Mouse (Mus musculus) right cerebral cortex, adult 18-20 months (tissue): ENCODE measurements around the gene Tbc1d13.

Experiments used
- DNase-seq: peaks from one replicate; pipeline ENCODE4 v3.0.0; 2022; ENCODE audit warnings: mixed read lengths

The Tbc1d13 gene

DNA sequence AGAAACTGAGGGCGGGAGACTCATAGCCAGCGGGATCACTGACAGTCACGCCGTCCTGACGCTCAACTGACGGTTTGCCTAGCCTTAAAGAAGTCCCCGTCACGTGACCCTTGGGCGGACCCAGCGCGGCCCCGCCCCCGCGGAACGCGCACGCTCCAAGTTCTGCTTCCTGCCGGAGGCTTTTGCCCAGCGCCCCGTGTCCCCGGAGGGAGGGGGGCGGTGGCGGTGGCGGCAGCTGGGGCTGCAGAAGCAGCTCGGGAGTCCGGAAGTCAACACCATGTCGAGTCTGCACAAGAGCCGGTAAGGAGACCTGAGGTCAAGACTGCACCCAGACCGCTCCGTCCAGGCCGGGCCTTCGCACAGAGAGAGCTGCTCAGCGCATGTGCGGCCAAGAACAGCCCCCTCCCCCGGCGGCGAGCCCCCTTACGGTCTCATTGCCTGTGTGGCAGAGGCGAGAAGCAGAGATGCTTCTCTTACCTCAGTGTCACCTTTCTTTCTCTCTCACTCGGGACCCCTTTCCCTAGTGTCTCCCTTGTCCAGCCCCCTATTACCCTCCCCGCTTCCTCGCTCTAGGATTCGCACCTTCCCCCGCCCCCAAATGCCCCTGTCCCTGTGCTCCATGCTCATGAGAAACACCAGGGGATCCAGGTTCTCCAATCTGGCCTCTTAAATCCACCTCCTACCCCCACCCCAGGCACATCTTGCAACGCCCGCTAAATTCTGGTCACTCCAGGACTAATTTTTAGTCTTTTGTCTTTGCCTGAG, at the start of gene Tbc1d13:
TSS of gene Tbc1d13 (plus strand) at position 134 of the 765 bp plus-strand sequence.
- peak; percentile 98 for DNase-seq

DNA sequence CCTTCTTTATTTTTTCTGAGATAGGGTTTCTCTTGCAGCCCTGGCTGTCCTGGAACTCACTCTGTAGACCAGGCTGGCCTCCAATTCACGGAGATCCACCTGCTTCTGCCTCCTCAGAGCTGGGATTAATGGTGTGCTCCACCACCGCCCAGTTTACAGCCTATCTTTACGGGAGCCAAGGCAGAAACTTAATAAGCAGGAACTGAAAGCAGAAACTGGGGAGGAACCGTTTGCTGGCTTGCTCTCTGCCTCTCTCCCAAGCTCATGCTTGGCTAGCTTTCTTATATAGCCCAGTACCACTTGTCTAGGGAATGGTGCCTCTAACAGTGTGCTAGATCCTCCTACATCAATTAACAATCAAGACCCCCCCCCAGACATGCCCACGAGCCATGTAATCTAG, 49.4 kb upstream of the Tbc1d13 start:
- DNase-seq: no peak

DNA sequence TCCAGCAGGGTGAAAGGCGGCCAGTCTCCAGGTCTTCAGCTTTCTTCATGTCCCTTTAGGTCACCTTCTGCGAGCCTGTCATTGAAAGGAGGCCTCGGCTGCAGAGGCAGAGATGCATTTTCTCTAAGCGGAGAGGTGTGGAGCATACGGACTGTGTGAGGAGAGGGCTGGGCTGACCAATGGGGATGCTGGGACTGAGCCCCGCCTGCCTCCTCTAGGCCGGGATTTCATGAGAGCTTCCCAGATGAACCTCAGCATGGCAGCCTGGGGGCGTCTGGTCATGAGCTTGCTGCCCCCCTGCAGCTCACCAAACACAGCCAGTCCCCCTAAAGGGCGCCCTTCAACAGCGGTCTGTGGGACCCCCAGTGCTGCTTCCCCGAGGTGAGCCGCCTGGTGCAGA, 48.9 kb upstream of the Tbc1d13 start:
- no peak for DNase-seq

DNA sequence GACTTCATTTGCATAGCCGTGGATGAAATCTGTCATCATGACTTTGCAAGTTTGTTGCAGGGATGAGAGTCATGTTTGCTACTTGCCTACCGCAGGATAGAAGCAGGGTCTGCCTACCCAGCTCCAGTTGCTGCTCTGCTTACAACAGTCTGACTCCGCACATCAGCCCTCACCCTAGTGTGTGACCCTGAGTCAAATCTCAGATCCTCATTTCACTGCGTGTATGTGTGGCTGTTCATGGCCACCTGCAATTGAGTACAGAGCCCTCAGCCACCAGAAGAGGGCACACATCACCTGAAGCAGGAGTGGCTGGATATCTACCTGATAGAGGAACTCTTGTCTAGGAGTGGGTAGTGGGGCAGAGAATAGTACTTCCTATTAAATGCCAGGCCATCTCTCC, 46.2 kb upstream of the Tbc1d13 start:
- no peak for DNase-seq

DNA sequence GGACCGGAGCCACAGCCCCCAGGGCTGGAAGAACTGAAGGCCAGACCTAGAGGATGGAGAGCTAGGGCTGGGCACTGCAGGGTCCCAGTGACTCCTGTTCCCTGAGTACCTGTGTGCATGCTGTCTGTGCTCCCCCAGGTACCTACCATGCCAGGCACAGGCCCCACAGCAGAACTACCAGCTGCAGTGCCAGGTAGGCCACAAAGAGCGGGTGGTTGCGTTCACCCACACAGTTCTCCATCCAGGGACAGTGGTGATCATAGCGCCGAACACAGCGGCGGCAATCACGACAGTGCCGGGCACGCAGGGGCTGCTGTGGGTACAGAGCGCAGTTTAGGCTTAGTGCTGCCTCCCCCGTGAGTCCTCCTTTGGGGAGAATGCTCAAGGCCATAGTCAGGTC, 42.0 kb upstream of the Tbc1d13 start:
- no peak for DNase-seq

DNA sequence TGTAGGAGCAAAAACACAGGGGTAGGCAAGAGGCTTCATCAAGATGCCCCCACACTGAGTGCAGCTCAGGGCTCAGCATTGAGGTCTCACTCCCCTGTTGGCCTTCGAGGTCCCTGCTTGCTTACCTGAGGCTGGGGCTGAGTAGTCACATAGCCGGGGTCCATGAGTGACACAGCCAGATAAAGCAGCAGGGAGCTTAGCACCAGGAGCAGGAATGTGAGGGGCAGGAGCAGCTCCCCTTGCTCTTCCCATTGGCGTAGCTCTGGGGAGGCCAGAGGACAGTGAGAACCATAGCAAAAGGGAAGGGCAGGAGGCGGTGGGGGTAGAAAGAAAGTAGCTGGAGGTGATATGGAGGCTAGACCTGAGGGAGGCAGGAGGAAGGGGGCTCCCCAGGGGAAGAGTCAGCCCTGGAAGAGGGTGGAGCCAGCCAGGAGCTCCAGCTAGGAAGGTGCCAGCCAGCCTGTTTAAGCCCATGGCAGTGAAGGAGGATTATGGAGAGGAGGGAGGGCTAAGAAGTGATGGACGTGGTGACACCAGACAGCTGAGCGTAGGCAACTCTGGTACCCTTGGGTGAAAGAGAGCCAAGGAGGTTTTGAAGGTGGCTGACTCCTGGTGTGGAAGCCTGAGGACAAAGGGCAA, 41.1 kb upstream of the Tbc1d13 start:
- no peak for DNase-seq

DNA sequence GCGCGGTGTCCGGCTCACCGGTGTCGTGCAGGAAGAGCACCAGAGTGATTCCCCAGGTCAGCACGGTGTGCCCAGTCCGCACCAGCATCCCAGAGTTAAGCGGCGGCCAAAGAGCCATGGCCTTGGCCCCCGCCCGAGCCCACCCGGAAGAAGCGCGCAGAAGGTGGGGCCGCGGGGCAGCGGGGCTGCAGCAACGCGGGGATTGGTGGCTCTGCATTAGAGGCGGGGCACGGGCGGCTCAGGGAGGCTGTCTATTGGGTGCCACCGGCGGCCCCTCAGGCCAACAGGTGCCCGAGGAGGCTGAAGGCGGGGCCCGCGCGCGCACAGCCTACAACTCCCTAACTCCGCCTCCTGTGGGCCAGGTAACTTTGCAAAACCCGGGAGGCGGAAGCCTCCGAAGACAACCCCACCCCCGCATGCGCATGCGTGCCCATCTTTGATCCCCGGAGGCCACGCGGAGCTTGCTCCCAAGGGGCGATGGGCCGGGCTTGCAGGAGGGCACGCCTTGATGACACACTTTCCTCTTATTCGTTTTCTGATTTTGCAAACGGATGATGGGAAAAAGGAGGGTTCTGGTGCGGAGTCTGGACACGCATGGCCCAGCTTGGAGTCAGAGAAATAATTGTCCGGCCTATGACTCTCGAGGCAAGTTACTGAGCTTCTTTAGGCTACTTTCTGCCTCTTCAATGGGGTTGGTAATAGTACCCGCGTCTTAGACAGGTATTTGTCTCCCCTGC, 39.9 kb upstream of the Tbc1d13 start, which contains the start of gene Zdhhc12:
TSS of gene Zdhhc12 (minus strand) at position 178 of the 737 bp plus-strand sequence.
- DNase-seq: peak; percentile 95

DNA sequence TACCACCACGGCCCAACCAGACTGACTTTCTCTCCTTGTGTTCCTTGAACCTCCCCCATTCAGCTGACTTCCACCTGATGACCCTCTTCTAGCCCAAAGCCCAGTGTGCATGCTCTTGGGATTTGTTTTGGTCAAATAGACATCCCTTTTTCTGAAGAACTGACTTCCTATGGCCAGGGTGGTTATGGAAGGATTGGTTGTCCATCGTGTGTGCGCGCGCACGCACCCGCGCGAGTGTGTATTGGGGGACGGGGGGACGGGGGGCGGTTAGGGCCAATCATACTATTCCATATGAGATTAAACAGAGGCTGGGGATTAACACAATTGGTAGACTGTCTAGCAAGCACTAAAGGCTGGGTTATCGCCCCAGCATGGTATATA, 39.3 kb upstream of the Tbc1d13 start:
- no peak for DNase-seq

DNA sequence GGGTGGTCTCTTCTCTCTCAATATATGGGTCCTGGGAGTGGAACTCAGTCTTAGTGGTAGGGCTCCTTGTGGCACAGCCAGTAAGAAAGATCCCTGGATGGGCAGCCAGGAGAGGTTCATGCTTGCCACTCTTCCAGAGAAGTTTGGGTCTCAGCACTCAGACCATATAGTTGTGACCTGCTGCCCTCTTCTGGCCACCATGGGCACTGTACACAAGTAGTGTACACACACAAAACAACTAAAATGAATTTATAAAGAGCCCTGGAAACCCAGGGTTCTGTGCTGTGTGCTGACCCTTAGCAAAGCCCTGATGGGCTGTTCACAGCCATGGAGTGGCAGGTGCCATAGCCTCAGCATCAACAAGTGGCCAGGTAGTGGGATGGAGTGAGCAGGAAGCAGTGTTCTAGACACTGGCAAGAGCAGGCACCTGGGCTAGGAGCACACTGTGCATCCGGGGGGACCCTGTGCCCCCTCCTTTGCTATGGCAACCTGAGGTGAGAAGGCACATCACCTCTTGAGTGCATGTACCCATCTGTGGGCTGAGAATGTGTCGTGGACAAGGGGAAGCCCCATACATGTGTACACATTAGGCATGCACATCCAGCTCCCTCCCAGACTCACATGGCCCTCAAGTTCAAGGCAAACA, 37.5 kb upstream of the Tbc1d13 start:
- DNase-seq: no peak

DNA sequence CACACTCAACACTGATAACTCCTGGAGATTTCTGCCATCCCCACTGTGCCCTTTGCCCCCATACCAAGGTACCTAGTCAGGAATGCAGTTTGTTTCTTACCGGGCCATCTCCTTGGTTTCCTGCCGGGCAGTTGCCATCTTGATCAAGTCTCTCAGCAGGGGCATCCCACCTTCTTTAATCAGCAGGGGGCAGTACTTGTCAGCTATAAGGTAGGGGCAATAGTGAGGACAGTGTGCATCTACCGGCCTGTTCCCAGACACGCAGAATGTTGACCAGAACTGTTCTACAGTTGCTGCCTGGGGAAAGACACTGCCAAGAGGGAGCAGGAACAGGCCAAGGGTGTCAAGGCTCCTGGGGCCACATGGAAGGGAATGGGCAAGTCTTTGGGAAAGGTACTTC, 33.3 kb upstream of the Tbc1d13 start:
- no peak for DNase-seq

DNA sequence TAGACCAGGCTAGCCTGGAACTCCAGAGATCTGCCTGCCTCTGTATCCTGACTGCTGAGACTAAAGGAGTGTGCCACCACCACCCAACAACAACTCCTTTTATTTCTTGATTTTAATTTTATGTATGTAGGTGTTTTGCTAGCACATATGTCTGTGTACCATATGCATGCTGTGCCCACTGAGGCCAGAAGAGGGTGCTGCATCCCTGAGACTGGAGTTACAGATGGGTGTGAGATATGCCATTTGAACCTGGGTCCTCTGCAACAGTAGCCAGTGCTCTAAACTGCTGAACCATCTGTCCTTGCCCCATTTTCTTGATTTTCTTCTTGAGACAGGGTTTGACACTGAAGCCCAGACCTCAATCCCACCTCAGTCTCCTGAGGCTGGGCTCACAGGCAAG, 27.2 kb upstream of the Tbc1d13 start:
- no peak for DNase-seq

DNA sequence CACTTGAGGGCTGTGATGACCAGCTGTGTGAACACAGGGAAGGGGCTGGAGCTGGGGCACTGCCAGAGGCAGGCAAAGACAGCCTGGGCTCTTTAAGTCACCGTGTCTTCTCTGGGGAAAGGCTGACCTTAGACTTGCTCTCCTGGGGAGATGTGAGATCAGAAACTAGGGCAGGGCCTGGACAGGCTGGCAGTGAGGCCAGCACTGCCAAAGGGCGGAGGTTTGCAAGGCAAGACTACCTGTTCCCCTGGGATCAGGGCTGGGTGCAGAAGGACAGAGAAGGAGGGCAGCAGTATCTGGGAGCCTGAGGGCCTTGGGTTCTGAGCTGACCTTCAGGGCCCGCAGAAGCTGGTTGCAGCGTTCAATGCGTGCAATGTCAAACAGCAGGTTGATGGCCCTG, 25.9 kb upstream of the Tbc1d13 start:
- DNase-seq: no peak

DNA sequence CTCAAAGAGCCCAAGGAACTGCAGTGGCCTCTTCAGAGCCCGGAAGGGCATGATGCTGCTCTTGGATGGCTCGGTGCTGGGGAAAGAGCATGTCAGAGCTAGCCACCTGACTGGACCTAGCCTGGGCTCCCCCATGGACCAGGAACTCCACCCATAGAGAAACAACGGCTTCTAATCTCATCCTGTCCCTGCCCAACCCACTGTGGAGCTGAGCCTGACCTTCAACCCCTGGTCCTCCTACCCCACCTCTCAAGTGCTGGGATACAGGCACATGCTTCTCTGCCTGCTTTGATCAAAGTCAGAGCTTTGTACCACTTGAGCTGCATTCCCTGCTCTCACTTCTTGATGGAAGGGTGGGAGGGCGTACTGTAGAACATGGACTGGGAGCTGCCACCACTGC, 25.3 kb upstream of the Tbc1d13 start:
- DNase-seq: no peak

DNA sequence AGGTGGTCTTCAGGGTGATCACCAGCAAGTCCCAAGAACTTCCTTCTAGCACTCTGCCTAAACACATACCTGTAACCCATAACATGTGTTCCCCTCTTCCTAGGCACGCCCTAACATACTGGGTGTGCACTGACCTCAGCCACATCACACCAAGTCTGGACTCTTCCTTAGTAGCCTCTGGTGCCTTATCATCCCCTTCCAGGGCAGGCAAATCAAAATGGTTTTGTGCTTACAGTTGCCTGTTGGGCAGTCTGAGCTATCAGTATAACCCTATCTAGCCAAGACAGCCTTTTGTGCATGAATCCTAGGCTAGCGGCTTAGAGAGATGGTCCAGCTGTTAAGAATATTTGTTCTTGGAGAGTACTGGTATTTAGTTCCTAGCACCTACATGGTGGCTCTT, 22.0 kb upstream of the Tbc1d13 start:
- no peak for DNase-seq

DNA sequence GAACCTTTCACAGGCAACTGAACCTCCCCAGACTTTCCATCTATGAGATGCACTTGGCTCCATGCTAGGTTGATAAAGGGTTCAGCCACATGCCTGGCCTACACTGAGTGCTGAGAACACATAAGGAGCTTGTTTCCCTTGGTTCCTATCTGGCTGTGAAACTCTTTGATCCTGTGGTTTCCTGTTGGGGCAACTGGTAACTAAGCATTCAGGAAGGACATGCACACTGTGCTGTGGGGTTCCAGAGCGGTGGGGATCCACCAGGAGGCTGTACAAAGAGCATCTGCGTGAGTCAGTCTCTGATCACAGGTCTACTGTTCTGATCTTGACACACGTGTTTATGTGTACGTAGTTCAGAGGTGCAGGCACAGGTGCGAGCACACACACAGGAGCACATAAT, 21.0 kb upstream of the Tbc1d13 start:
- DNase-seq: no peak

DNA sequence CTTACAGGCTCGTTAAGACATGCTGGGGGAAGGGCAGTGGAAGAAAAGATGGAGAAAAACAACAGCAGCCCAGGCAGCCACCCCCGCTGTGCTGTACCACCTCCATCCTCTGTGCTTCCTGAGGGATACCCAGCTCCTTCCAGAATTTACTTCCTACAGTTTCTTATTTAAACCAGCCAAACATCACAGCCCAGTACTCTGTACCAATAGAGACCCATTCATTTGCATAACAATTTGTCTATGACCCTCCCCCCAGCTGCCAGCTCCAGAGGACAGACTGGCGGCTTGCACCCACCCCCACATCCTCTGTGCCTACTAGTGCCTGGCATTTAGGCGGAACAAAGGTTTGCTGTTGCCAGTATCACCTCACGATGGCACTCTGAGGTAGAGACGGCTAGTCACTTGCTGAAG, 13.9 kb upstream of the Tbc1d13 start:
- DNase-seq: peak; percentile 88

DNA sequence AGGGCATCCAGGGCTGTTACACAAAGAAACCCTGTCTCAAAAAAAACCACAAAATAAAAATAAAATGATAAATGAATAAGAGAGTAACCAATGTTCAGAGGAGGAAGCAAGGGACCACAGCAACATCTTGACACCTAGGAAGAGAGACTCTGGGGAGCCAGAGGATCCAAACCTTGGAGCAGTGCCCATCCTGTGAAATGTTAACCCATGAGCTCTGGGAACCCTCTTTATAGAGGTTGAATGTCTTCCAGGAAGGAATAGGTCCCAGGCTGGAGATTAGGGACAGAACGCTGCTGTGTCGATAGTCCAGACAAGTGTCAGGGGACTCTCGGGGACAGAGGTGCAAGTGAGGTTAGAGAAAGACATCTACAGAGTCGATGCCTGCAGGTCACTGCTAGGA, 13.3 kb upstream of the Tbc1d13 start:
- no peak for DNase-seq

DNA sequence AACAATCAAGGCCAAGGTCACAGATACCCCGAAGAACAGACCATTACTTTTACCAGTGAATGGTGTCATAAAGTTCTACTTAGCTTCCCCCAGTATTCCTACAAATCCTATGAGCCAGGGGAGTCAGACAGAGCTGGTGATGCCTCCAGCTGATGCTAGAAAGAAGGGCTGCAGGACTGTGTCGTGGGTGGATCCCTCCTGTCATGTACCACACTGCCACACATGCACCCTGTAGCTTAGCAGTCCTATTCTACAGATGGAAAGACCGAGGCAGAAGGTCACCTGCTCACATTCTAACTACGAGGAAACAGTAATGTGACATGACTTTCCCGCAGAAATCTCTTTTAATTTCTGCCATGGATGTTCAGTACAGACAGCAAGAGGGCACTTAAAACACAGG, 10.8 kb upstream of the Tbc1d13 start:
- DNase-seq: no peak

DNA sequence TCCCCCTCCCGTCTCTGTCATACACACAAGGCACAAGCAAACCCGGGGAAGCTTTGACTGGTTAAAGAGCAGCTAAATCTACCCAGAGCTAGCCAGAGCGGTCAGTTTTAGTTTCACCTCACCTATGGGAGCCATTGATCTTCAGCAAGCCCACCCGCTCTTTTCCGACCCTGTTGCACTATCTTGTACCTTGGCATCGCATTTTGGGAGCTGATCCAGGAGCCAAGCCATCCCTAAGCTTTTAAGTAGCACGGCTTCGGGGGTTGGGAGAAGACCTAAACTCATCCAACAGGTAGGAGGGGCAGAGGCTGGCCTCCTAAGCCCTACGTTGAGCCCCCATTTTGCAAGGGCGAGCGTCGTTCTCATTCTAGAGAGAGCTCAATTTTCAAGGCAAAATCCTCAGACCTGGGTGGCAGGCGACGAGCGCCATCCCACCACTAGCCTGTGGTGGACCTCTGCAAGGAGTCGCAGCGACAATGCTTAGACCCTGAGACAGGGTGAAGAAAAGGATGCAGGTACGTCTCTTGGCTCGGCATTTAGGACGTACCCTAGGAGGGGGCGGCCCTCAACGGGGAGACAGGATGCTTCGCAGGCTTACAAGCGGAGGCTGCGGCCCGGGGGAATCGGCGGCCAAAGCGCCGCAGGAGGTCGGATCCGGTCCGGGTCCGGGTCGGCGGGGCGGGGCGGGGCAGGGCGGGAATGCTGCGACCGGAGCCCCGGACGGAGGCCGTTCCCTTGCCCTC, 9.6 kb upstream of the Tbc1d13 start:
- no peak for DNase-seq

DNA sequence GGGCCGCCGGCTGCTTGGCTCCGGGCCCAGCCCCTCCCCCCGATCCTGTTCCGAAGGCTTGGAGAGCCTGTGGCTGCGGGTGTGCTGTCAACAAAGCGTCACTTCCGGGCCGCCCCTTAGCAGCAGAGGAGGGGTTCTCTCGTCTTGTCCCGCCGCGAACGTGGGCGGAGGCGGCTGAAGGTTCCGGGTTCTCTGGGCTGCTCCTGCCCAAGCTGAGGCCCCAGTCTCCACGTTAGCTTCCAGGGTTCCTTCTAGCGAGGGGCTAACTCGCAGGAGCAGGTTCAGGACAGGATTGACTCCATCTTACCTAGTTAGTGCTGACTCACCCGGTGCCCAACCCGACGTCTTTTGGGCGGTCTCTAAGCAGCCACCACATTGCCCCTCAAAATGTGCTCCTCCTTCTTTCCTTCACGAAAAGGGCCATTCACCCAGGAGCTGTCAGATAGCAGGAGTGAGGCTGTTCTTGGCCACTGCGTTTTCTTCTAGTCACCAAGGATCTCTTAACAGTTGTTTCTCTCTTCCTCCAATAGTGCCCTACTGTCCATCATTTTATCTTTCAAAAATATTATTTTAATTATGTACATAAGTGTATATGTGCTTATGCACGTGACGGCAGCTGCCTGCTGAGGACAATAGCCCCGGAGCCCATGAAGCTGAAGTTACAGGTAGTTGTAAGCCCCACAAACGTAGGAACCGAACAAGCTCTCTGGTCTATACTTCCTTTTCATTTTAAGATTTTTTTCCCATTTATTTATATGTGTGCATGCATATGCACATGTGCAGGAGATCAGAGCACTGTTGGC, 8.9 kb upstream of the Tbc1d13 start, which contains the start of gene Zer1:
TSS of gene Zer1 (minus strand) at position 114 of the 803 bp plus-strand sequence.
- peak; percentile 96 for DNase-seq

DNA sequence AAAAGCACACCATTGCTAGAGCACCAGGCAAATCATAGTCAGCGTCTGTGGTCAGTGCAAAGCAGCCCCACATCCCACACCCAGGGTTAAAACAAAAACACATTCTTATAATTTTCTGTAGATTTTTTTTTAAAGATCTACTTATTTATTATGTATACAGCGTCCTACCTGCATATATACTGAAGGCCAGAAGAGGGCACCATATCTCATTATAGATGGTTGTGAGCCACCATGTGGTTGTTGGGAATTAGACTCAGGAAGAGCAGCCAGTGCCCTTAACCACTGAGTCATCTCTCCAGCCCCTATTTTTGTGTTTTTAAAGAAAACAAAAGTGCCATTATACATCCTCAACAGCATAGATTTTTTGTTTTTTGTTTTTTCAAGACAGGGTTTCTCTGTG, 4.8 kb upstream of the Tbc1d13 start:
- peak; percentile 24 for DNase-seq

DNA sequence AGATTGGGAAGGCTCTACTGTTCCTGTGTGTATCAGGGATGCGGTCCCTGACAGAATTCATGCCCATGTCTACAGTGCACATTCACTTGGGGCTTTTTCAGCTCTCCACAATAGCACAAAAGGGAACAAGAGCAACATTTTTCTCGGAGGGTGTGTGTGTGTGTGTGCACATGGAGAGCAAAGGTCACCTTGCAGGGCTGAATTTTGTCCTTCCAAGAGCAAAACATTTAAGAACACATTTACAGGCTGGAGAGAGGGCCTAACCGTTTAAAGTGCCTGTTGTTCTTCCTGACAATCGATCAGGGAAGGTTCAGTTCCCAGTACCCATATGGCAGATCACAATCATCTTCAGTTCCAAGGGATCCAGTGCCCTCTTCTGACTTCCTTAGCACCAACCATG, 3.4 kb upstream of the Tbc1d13 start:
- no peak for DNase-seq
